Mouse (Mus musculus) adrenal gland (tissue): ENCODE measurements around the gene Scn4a.

Experiments
- intact Hi-C: fragments of 180-260 bp; cut with DNase I; formaldehyde crosslinking; loops from one replicate; pipeline ENCODE4 v1.15.1; 2025

Scn4a gene

GRCm38 (mm10) chr11:106273811-106274210 is 79.3 kb downstream of the Scn4a start:
- intact Hi-C loops, result no loop called here

- intact Hi-C loops, result no loop called here
Observed at GRCm38 (mm10) chr11:106273311-106273684, 79.8 kb downstream of the Scn4a start.

DNA sequence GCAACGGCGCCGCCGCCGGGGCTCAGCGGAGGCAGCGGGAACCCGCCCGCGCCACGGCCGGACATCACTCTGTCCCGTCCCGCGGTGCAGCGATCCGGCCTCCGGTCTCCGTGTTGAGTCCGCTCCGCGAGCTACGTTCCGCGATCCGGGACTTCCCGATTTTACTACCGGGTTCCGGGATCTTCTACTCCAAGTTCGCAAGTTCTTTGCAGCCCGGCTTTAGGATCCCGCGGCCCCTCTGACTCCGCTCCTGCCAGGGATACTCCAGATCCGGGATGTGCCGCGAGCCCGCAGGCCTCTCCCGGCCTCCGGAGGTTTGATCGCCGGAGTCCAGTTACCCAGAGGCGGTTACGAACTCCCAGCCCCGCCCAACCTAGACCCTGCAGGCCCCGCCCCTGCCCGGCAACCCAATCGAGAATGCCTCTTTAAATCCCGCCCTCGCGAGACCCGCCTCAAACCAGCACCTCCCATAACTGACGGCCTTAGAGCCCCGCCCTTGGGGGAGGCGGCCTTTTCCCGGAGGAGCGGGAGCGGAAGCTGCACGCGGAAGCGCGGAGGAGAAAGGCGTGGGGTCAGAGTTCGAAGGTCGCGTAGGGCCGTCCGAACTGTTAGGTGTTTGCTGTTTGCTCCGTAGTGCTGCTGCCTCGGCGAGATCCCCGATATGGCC is 80.3 kb downstream of the Scn4a start, which contains the start of gene Smarcd2:
Smarcd2 (minus strand) TSS at position 329 of the 667 bp plus-strand sequence.
- intact Hi-C loops, result no loop called here

DNA sequence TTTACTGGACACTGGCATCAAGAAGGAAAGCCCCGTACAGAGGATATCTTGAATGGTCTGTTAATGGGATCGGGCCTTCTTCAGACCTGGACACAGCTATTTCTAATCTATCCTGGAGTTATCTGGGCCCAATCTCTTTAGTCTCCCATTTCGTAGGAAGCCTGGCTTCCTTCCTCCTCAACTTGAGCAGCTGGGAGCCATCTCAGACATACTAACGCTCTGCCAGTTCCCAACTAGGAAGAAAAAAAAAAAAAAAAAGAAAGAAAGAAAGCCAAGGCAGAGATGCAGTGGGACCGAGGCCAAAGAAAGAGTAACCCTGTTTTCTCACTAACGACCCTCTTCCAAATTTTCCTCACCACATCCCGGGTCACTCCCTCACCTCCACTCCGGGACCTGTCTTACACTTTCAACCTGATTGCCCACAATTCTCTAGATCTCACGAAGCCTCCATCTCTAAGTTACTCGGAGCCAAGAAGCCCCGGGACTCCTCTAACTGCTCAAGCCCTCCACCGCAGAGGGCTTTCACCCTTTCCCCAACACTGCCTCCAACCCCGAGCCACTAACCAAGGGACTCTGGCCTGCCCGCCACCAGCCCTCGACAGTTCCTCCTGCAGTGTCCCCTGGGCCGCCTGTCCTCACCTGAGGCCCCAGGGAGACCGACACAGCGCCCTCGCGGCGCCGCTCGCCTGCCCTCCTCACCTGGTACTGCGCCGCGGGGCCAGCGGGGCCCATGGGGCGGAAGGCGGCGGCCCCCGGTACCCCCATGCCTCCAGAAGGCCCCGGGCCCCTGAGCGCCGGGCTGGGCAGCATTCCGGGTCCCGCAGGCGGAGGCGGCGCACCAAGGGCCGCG is 81.1 kb downstream of the Scn4a start:
- intact Hi-C loops, result loop anchor here (2.0 kb wide), 1 partner anchor 15 kb away; the partner anchor contains the start of genes Ftsj3 and Psmc5

- intact Hi-C loops, result loop anchor here (2.0 kb wide), 1 partner anchor 14 kb away; the partner anchor contains the start of genes Ftsj3 and Psmc5
Observed at GRCm38 (mm10) chr11:106271131-106271793, 81.8 kb downstream of the Scn4a start.

- intact Hi-C loops, result no loop called here
Observed at GRCm38 (mm10) chr11:106269060-106269431, 84.0 kb downstream of the Scn4a start.
